Mouse (Mus musculus) T-helper 2 cell (primary cell): ENCODE measurements around the gene Gp6.
"Not testable (repeated sequence)": the region's sequence is repeated elsewhere in the genome, so short reads cannot be mapped to it uniquely, and the experiment has no call there.

Experiments
- in situ Hi-C: fragments of 300-600 bp; cut with MboI, MseI; formaldehyde crosslinking; loops from one replicate; pipeline ENCODE4 v1.15.1; 2025; ENCODE audit warnings: high pct_unique_total_duplicates

Gp6 gene

GRCm38 (mm10) chr7:4397730-4398129, at the start of gene Gp6:
Gene Gp6, minus strand, starts transcription at chr7:4397744.
- in situ Hi-C loops = no loop called here

- in situ Hi-C loops = loop anchor here (25.0 kb wide), 1 partner anchor 835 kb away; the partner anchor contains the start of genes Ndufa3 and Oscar
These were observed 49.6 kb upstream of the Gp6 start for GRCm38 (mm10) chr7:4447138-4447537.

- in situ Hi-C loops = loop anchor here (25.0 kb wide), 1 partner anchor 833 kb away; the partner anchor contains the start of genes Ndufa3 and Oscar
These were observed 47.8 kb upstream of the Gp6 start, which contains the start of gene Rdh13 for GRCm38 (mm10) chr7:4445216-4445791. Gene Rdh13, minus strand, starts transcription at chr7:4445649.

DNA sequence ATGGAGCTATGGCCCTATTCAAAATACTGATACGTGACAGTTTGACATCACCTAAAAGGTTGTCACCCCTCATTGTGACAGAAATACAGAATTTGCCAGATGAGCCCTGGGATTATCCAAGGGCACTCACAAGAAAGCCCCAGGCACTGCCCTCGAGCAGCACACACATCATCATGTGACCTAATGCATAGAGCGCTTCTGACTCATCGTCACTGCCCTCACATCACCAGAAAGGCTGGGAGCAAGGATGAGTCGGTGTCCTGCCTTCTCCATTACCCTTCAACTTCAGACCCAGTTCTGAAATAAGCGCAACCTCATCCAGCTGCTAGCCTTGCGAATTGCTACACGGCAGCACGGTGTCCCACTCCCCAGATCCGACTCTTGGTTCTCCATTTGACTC, 43.0 kb upstream of the Gp6 start:
- in situ Hi-C loops = loop anchor here (25.0 kb wide), 1 partner anchor 828 kb away; the partner anchor contains the start of genes Ndufa3 and Oscar

GRCm38 (mm10) chr7:4437721-4438120, 40.2 kb upstream of the Gp6 start:
- in situ Hi-C loops = loop anchor here (5.0 to 25.0 kb wide), 2 partner anchors 310 to 825 kb away; partner anchors contain the start of genes Ndufa3 and Oscar

DNA sequence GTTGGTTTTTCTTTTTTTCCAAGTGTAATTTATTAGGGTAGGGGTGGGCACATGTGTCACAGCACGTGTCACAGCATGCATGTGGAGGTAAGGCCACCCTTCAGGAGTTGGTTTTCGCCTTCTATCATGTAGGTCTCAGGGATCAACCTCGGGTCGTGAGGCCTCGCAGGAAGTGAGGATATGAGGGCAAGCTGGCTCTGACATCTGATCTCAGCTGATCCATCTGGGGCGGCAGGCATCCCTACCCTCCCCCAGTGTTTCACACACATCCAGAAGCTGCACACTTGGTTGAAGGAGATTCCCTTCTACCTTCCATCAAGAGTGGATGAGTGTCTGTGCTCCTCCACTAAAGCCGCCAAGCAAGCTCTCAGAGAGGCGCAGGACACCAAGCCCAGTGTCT, 34.5 kb upstream of the Gp6 start:
- in situ Hi-C loops = loop anchor here (5.0 to 25.0 kb wide), 2 partner anchors 90 to 820 kb away; partner anchors contain the start of genes Ndufa3, Oscar and Tnni3

- in situ Hi-C loops = loop anchor here (5.0 to 25.0 kb wide), 2 partner anchors 91 to 819 kb away; partner anchors contain the start of genes Ndufa3, Oscar and Tnni3
These were observed 34.0 kb upstream of the Gp6 start for GRCm38 (mm10) chr7:4431548-4431947.

GRCm38 (mm10) chr7:4430246-4430844, 32.8 kb upstream of the Gp6 start:
- in situ Hi-C loops = loop anchor here (5.0 to 25.0 kb wide), 2 partner anchors 92 to 818 kb away; partner anchors contain the start of genes Ndufa3, Oscar and Tnni3

GRCm38 (mm10) chr7:4427161-4427912, 29.8 kb upstream of the Gp6 start:
- in situ Hi-C loops = loop anchor here (25.0 kb wide), 1 partner anchor 815 kb away; the partner anchor contains the start of genes Ndufa3 and Oscar

- in situ Hi-C loops = no loop called here
These were observed 22.7 kb upstream of the Gp6 start for GRCm38 (mm10) chr7:4420230-4420629.

DNA sequence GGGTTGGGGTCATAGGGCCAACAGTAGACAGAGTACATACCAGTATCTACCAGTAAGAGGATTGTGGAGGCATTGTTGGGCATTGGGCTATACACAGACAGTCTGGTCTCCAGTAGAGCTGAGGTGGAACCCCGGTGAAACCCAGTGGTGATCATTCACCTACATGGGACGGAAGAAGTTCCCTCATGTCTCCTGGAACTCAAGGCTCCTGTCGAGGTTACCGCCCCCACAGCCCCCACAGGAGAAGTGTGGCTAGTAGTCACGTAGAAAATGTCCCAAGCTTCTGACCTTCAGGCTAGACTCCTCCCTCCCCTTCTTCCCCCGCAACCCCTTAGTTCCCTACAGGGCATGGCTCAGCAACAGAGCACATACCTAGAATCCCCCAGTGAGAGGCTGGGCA, 22.1 kb upstream of the Gp6 start:
- in situ Hi-C loops = no loop called here

DNA sequence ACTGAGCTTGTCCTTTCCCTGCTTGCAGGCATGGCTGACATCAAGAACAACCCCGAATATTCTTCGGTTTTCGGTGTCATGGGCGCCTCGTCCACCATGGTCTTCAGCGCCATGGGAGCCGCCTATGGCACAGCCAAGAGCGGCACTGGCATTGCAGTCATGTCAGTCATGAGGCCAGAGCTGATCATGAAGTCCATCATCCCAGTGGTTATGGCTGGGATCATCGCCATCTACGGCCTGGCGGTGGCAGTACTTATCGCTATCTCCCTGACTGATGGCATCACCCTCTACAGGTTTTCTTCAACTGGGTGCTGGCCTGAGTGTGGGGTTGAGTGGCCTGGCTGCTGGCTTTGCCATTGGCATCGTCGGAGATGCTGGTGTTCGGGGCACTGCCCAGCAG, 14.9 kb upstream of the Gp6 start:
- in situ Hi-C loops = not testable (repeated sequence)

- in situ Hi-C loops = no loop called here
These were observed 24.0 kb downstream of the Gp6 start for GRCm38 (mm10) chr7:4373521-4373920.

GRCm38 (mm10) chr7:4337509-4337908, 60.0 kb downstream of the Gp6 start, which contains the start of gene Ncr1:
Gene Ncr1, plus strand, starts transcription at chr7:4337724.
- in situ Hi-C loops = no loop called here

DNA sequence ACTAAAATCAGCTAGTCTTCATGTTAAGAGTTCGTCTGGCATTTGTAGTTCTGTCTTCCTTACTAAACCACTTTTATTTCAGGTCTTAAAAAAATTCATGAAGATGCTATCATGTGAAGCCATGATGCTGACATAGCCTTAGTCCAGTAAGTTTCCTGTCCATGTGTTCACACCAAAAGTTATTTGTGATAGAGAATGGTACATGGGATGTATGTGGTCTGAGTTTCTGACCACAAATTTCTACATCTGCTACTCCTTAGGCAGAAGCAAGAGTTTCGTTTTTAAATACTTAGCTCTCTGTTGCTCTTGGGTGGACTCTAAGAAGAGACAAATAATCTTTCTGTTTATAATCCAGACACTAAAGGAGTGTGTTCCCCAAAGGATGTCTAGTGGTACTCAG, 74.2 kb downstream of the Gp6 start:
- in situ Hi-C loops = no loop called here
